Mouse (Mus musculus): ENCODE results near the gene Hcn1. TPM values are rescaled to one million over a fixed set of nuclear protein-coding genes. Genes with fewer than 3 reads are reported as not detected.

Hcn1 gene
- polyA plus RNA-seq, 1 experiment from 2014 or later = 0.57 TPM

- peaks cover 6% of the 10 kb centered on the region for H3K4me1 ChIP-seq (ENCODE audit: control insufficient read depth, insufficient read depth, low read length)
- peak overlapping the region; percentile 85 for H3K4me3 ChIP-seq (ENCODE audit: low read depth, low read length)
- no peak for ATAC-seq
- H3K4me2 ChIP-seq (ENCODE audit: low read length) = peak overlapping the region; percentile 66
- H3K36me3 ChIP-seq (ENCODE audit: control insufficient read depth, insufficient read depth, low read length) = no peaks in the 10 kb centered on the region
- H3K27me3 ChIP-seq (ENCODE audit: control insufficient read depth, insufficient read depth, low read depth, low read length) = no peaks in the 10 kb centered on the region; the same call in none of the 2 replicates
- WGBS = 35% methylated on average over 7 of the region's 7 CpGs
- 0 out of 2 replicates have a peak overlapping the region, but pooled peaks have one; percentile 14 for H3K9ac ChIP-seq (ENCODE audit: low read depth, low read length)
- H3K9me3 ChIP-seq (replicated peaks; ENCODE audit: control insufficient read depth, low read length, poor library complexity, severe bottlenecking) = no peaks in the 10 kb centered on the region
- H3K27ac ChIP-seq (ENCODE audit: low read length) = no peak overlapping the region
These were observed 2.0 kb downstream of the Hcn1 start for GRCm38 (mm10) chr13:117604073-117604472.

- H3K9me3 ChIP-seq (replicated peaks; ENCODE audit: control insufficient read depth, low read length, poor library complexity, severe bottlenecking) = no peaks in the 10 kb centered on the region
- peaks cover 6% of the 10 kb centered on the region for H3K4me1 ChIP-seq (ENCODE audit: control insufficient read depth, insufficient read depth, low read length)
- H3K36me3 ChIP-seq (ENCODE audit: control insufficient read depth, insufficient read depth, low read length) = no peaks in the 10 kb centered on the region
- no peak for ATAC-seq
- H3K27me3 ChIP-seq (ENCODE audit: control insufficient read depth, insufficient read depth, low read depth, low read length) = no peaks in the 10 kb centered on the region; the same call in none of the 2 replicates
- 85% methylated on average over 5 of the region's 5 CpGs for WGBS
- no peak overlapping the region for H3K4me3 ChIP-seq (ENCODE audit: low read depth, low read length)
- H3K27ac ChIP-seq (ENCODE audit: low read length) = no peak overlapping the region
- no peak overlapping the region; the same call in 1 of the 2 replicates for H3K4me2 ChIP-seq (ENCODE audit: low read length)
- no peak overlapping the region for H3K9ac ChIP-seq (ENCODE audit: low read depth, low read length)
These were observed 3.0 kb downstream of the Hcn1 start for GRCm38 (mm10) chr13:117604971-117605750.

GRCm38 (mm10) chr13:117611881-117612280 is 9.8 kb downstream of the Hcn1 start:
- H3K4me1 ChIP-seq (ENCODE audit: control insufficient read depth, insufficient read depth, low read length) = no peaks in the 10 kb centered on the region

GRCm38 (mm10) chr13:117619544-117619943 is 17.4 kb downstream of the Hcn1 start:
- Histone ChIP-seq H3K27me3 (ENCODE audit: control insufficient read depth, insufficient read depth, low read depth, low read length) (no peaks in the 10 kb centered on the region), H3K4me3 (ENCODE audit: low read depth, low read length) (no peak overlapping the region)
- WGBS = 85% methylated on average over 7 of the region's 7 CpGs

More at GRCm38 (mm10) chr13:117611881-117612280, 9.8 kb downstream of the Hcn1 start:
- Histone ChIP-seq H3K9ac (ENCODE audit: low read depth, low read length) (no peak overlapping the region), H3K36me3 (ENCODE audit: control insufficient read depth, insufficient read depth, low read length) (no peaks in the 10 kb centered on the region), H3K27me3 (ENCODE audit: control insufficient read depth, insufficient read depth, low read depth, low read length) (no peaks in the 10 kb centered on the region), H3K27ac (ENCODE audit: low read length) (no peak overlapping the region), H3K9me3 (replicated peaks; ENCODE audit: control insufficient read depth, low read length, poor library complexity, severe bottlenecking) (no peaks in the 10 kb centered on the region; the same call in 1 of the 2 replicates), H3K4me2 (ENCODE audit: low read length) (no peak overlapping the region), H3K4me3 (ENCODE audit: low read depth, low read length) (no peak overlapping the region)
- WGBS = 96% methylated on average over 2 of the region's 2 CpGs
- ATAC-seq = no peak

GRCm38 (mm10) chr13:117657501-117657900 is 55.4 kb downstream of the Hcn1 start:
- ATAC-seq = no peak

More at GRCm38 (mm10) chr13:117619544-117619943, 17.4 kb downstream of the Hcn1 start:
- Histone ChIP-seq H3K36me3 (ENCODE audit: control insufficient read depth, insufficient read depth, low read length) (no peaks in the 10 kb centered on the region), H3K9ac (ENCODE audit: low read depth, low read length) (no peak overlapping the region), H3K4me2 (ENCODE audit: low read length) (no peak overlapping the region), H3K4me1 (ENCODE audit: control insufficient read depth, insufficient read depth, low read length) (no peaks in the 10 kb centered on the region), H3K27ac (ENCODE audit: low read length) (no peak overlapping the region), H3K9me3 (replicated peaks; ENCODE audit: control insufficient read depth, low read length, poor library complexity, severe bottlenecking) (no peaks in the 10 kb centered on the region; the same call in 1 of the 2 replicates)
- ATAC-seq = no peak

GRCm38 (mm10) chr13:117658414-117659175 is 56.5 kb downstream of the Hcn1 start:
- no peak overlapping the region for H3K9ac ChIP-seq (ENCODE audit: low read depth, low read length)
- H3K27ac ChIP-seq (ENCODE audit: low read length) = no peak overlapping the region
- H3K4me3 ChIP-seq (ENCODE audit: low read depth, low read length) = no peak overlapping the region
- H3K36me3 ChIP-seq (ENCODE audit: control insufficient read depth, insufficient read depth, low read length) = no peaks in the 10 kb centered on the region
- no peaks in the 10 kb centered on the region for H3K4me1 ChIP-seq (ENCODE audit: control insufficient read depth, insufficient read depth, low read length)
- H3K4me2 ChIP-seq (ENCODE audit: low read length) = no peak overlapping the region
- H3K9me3 ChIP-seq (replicated peaks; ENCODE audit: control insufficient read depth, low read length, poor library complexity, severe bottlenecking) = no peaks in the 10 kb centered on the region
- no peaks in the 10 kb centered on the region for H3K27me3 ChIP-seq (ENCODE audit: control insufficient read depth, insufficient read depth, low read depth, low read length)
- no peak for ATAC-seq
- WGBS = 79% methylated on average over 17 of the region's 17 CpGs

More at GRCm38 (mm10) chr13:117657501-117657900, 55.4 kb downstream of the Hcn1 start:
- Histone ChIP-seq H3K4me1 (ENCODE audit: control insufficient read depth, insufficient read depth, low read length) (no peaks in the 10 kb centered on the region), H3K36me3 (ENCODE audit: control insufficient read depth, insufficient read depth, low read length) (no peaks in the 10 kb centered on the region), H3K4me3 (ENCODE audit: low read depth, low read length) (no peak overlapping the region), H3K27ac (ENCODE audit: low read length) (no peak overlapping the region), H3K4me2 (ENCODE audit: low read length) (no peak overlapping the region), H3K27me3 (ENCODE audit: control insufficient read depth, insufficient read depth, low read depth, low read length) (no peaks in the 10 kb centered on the region), H3K9ac (ENCODE audit: low read depth, low read length) (no peak overlapping the region), H3K9me3 (replicated peaks; ENCODE audit: control insufficient read depth, low read length, poor library complexity, severe bottlenecking) (no peaks in the 10 kb centered on the region)
- 67% methylated on average over 2 of the region's 2 CpGs for WGBS

GRCm38 (mm10) chr13:117659511-117659910 is 57.4 kb downstream of the Hcn1 start:
- H3K4me3 ChIP-seq (ENCODE audit: low read depth, low read length) = no peak overlapping the region
- WGBS = 65% methylated on average over 7 of the region's 7 CpGs
- H3K4me2 ChIP-seq (ENCODE audit: low read length) = no peak overlapping the region
- no peaks in the 10 kb centered on the region for H3K4me1 ChIP-seq (ENCODE audit: control insufficient read depth, insufficient read depth, low read length)
- H3K27me3 ChIP-seq (ENCODE audit: control insufficient read depth, insufficient read depth, low read depth, low read length) = no peaks in the 10 kb centered on the region
- H3K27ac ChIP-seq (ENCODE audit: low read length) = no peak overlapping the region
- no peak overlapping the region for H3K9ac ChIP-seq (ENCODE audit: low read depth, low read length)
- no peaks in the 10 kb centered on the region for H3K9me3 ChIP-seq (replicated peaks; ENCODE audit: control insufficient read depth, low read length, poor library complexity, severe bottlenecking)
- no peak for ATAC-seq
- no peaks in the 10 kb centered on the region for H3K36me3 ChIP-seq (ENCODE audit: control insufficient read depth, insufficient read depth, low read length)

- H3K4me2 ChIP-seq (ENCODE audit: low read length) = no peak overlapping the region
- no peaks in the 10 kb centered on the region for H3K27me3 ChIP-seq (ENCODE audit: control insufficient read depth, insufficient read depth, low read depth, low read length)
- H3K27ac ChIP-seq (ENCODE audit: low read length) = no peak overlapping the region
- no peaks in the 10 kb centered on the region for H3K9me3 ChIP-seq (replicated peaks; ENCODE audit: control insufficient read depth, low read length, poor library complexity, severe bottlenecking)
- H3K4me3 ChIP-seq (ENCODE audit: low read depth, low read length) = no peak overlapping the region
- no peaks in the 10 kb centered on the region for H3K4me1 ChIP-seq (ENCODE audit: control insufficient read depth, insufficient read depth, low read length)
- no peak for ATAC-seq
- H3K36me3 ChIP-seq (ENCODE audit: control insufficient read depth, insufficient read depth, low read length) = no peaks in the 10 kb centered on the region
- no peak overlapping the region for H3K9ac ChIP-seq (ENCODE audit: low read depth, low read length)
- WGBS = 71% methylated on average over 3 of the region's 3 CpGs
These were observed 60.5 kb downstream of the Hcn1 start for GRCm38 (mm10) chr13:117662661-117663060.

GRCm38 (mm10) chr13:117669303-117669702 is 67.2 kb downstream of the Hcn1 start:
- Histone ChIP-seq H3K4me2 (ENCODE audit: low read length) (no peak overlapping the region), H3K9ac (ENCODE audit: low read depth, low read length) (no peak overlapping the region), H3K9me3 (replicated peaks; ENCODE audit: control insufficient read depth, low read length, poor library complexity, severe bottlenecking) (no peaks in the 10 kb centered on the region), H3K27me3 (ENCODE audit: control insufficient read depth, insufficient read depth, low read depth, low read length) (no peaks in the 10 kb centered on the region), H3K36me3 (ENCODE audit: control insufficient read depth, insufficient read depth, low read length) (no peaks in the 10 kb centered on the region), H3K27ac (ENCODE audit: low read length) (no peak overlapping the region), H3K4me3 (ENCODE audit: low read depth, low read length) (no peak overlapping the region), H3K4me1 (ENCODE audit: control insufficient read depth, insufficient read depth, low read length) (no peaks in the 10 kb centered on the region)
- WGBS = 58% methylated on average over 2 of the region's 2 CpGs
- no peak for ATAC-seq
